ENCODE assay signal across 9 mouse cellular contexts in the genomic region with DNA sequence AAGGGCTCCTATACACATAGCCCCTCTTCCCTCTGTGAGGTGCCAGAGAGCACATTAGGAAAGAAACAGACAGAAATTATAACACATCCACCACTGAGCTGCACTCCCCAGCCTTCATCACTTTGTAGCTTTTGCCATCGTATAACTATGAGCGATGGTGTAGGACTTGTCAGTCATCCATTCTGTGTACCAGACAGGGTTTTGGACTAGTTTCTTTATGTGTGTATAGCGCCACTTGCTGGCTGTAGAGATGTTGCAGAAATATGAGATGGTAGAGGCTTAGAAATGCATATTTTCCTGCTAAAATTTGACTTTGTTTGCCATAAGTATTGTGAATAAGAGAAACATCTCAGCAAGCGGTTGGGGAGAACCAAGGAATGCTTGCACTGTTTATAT. TPM values are rescaled to one million over a fixed set of nuclear protein-coding genes. Genes with fewer than 3 reads are reported as not detected.
A peak's percentile ranks its signal among the peaks of the same experiment; 100 is the strongest.
DNase-seq lines count a peak whose midpoint lies in the region; ATAC-seq and TF ChIP-seq lines count a peak whose summit lies in the region.
"Had no signal": no experiment of that assay in that cellular context is flagged by ENCODE, and none has a peak within 500 bp of the region (broad histone marks: within the 10 kb centered on the region; RNA-seq: fewer than 3 reads in every experiment).

No protein-coding gene starts in this region.

- no peak overlapping the region for H3K27ac ChIP-seq in forebrain, postnatal 0 days (ENCODE audit: low read depth, low read length)

- peaks cover 3% of the 10 kb centered on the region; the same call in 1 of the 2 replicates for H3K36me3 ChIP-seq in forebrain, postnatal 0 days (ENCODE audit: insufficient read depth)

- ATAC-seq in forebrain, postnatal 0 days = peak; percentile 72

- no peaks in the 10 kb centered on the region for H3K27me3 ChIP-seq in forebrain, postnatal 0 days (ENCODE audit: insufficient read depth, low read length)

- DNase-seq in gastrocnemius, adult 18-20 months (ENCODE audit: low spot score) = peak; percentile 58
- DNase-seq in gastrocnemius, postnatal 25 days = no peak
- DNase-seq in CD4-positive helper T cell, adult 2 months (ENCODE audit: low read depth, low spot score) = peak; percentile 71
- peak; percentile 85 for DNase-seq in brain, embryonic 14.5 days (ENCODE audit: low read depth)
- peak; percentile 82 for DNase-seq in forebrain, postnatal 0 days
- peak; percentile 66 to 76 for DNase-seq in kidney, postnatal 36 days
- peak; percentile 88 for DNase-seq in lung, postnatal 36 days
- DNase-seq in thymus, postnatal 0 days (ENCODE audit: low spot score) = peak; percentile 75

- H3K4me2 ChIP-seq in forebrain, postnatal 0 days (ENCODE audit: low read depth) = no peak overlapping the region

- H3K9ac ChIP-seq in forebrain, postnatal 0 days = no peak overlapping the region

- WGBS in forebrain, postnatal 0 days = 21% methylated on average over 4 of the region's 4 CpGs

- no peak for TF ChIP-seq POLR2A in brain, embryonic 14.5 days (IDR thresholded peaks at IDR 0.05; ENCODE audit: borderline replicate concordance, extremely low read depth, insufficient read depth, insufficient read length, poor library complexity, severe bottlenecking)

- H3K4me3 ChIP-seq in forebrain, postnatal 0 days (ENCODE audit: low read depth, low read length) = no peak overlapping the region

- peak; percentile 49; the same call in 1 of the 2 replicates for TF ChIP-seq CTCF in brain, embryonic 14.5 days (IDR thresholded peaks at IDR 0.05; ENCODE audit: borderline replicate concordance, extremely low read depth, insufficient read depth, insufficient read length)
- peak; percentile 85 for TF ChIP-seq CTCF in forebrain, postnatal 0 days (IDR thresholded peaks at IDR 0.05; ENCODE audit: low read depth)

- H3K4me1 ChIP-seq in forebrain, postnatal 0 days (ENCODE audit: insufficient read depth) = 0 out of 2 replicates have a peak, but pooled peaks cover 5% of the 10 kb centered on the region

- no peaks in the 10 kb centered on the region for H3K9me3 ChIP-seq in forebrain, postnatal 0 days (ENCODE audit: low read length)

RNA-seq across cellular contexts. Expression of gene Mlxip, which starts 42.2 kb away (rescaled TPM):
- total RNA-seq in gastrocnemius, adult 18-20 months (2021) = 10 to 100 TPM; 59.3 to 63.2 TPM
- total RNA-seq in gastrocnemius, postnatal 25 days (2021) = 10 to 100 TPM; 54.5 TPM
- 37.5 TPM in 2 replicates for polyA plus RNA-seq in brain, embryonic 14.5 days (2012; rRNA removed)
- 14.2 and 17.4 TPM in 2 replicates for total RNA-seq in forebrain, postnatal 0 days (2014; rRNA removed)
- polyA plus RNA-seq in forebrain, postnatal 0 days (2015; fragmentation: Nextera tagmentation; extraction: Ambion mirVana) = 8.4 and 13.3 TPM in 2 replicates
- polyA plus RNA-seq in thymus, postnatal 0 days (2015; fragmentation: Nextera tagmentation; extraction: Ambion mirVana) = 7.3 and 8.2 TPM in 2 replicates

RNA-seq across cellular contexts. Expression of gene Lrrc43, which starts 52.3 kb away (rescaled TPM):
- total RNA-seq in gastrocnemius, adult 18-20 months (2021) = not detected
- not detected for total RNA-seq in gastrocnemius, postnatal 25 days (2021)
- 0.20 and 0.38 TPM in 2 replicates for polyA plus RNA-seq in brain, embryonic 14.5 days (2012; rRNA removed)
- total RNA-seq in forebrain, postnatal 0 days (2014; rRNA removed) = 0.69 and 1.5 TPM in 2 replicates
- 0.62 and 1.3 TPM in 2 replicates for polyA plus RNA-seq in forebrain, postnatal 0 days (2015; fragmentation: Nextera tagmentation; extraction: Ambion mirVana)
- 0.09 and 0.10 TPM in 2 replicates for polyA plus RNA-seq in thymus, postnatal 0 days (2015; fragmentation: Nextera tagmentation; extraction: Ambion mirVana)
- polyA plus RNA-seq: intestine, embryonic 14.5 days had no signal

RNA-seq across cellular contexts. Expression of gene Il31, which starts 52.5 kb away (rescaled TPM):
- not detected for total RNA-seq in gastrocnemius, adult 18-20 months (2021)
- not detected for total RNA-seq in gastrocnemius, postnatal 25 days (2021)
- polyA plus RNA-seq in brain, embryonic 14.5 days (2012; rRNA removed) = not detected in 2 replicates
- total RNA-seq in forebrain, postnatal 0 days (2014; rRNA removed) = not detected in 2 replicates
- not detected in 2 replicates for polyA plus RNA-seq in forebrain, postnatal 0 days (2015; fragmentation: Nextera tagmentation; extraction: Ambion mirVana)
- 0.17 and 0.49 TPM in 2 replicates for polyA plus RNA-seq in thymus, postnatal 0 days (2015; fragmentation: Nextera tagmentation; extraction: Ambion mirVana)
- polyA plus RNA-seq: intestine, embryonic 14.5 days had no signal
